Comparison of ENCODE assay signal across 8 mouse cellular contexts in the genomic region with DNA sequence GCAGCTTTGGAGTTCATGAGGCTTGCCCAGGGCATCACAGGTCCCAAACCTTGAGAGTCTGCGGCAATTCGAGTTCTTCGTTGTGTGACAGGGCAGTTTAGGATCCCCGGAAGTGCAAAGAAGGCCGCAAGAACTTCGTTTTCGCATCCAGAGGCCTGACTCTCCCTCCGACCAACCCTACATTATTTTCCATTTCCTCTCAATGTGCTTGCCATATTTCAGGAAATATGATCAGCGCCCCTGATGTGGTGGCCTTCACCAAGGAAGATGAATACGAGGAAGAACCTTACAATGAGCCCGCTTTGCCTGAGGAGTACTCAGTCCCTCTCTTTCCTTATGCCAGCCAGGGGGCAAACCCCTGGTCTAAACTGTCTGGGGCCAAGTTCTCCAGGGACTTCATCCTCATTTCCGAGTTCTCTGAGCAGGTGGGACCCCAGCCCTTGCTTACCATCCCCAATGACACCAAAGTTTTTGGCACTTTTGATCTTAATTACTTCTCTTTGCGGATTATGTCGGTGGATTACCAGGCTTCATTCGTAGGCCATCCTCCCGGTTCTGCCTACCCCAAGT. TPM values are rescaled to one million over a fixed set of nuclear protein-coding genes. Genes with fewer than 3 reads are reported as not detected.
A peak's percentile ranks its signal among the peaks of the same experiment; 100 is the strongest.
DNase-seq lines count a peak whose midpoint lies in the region; ATAC-seq and TF ChIP-seq lines count a peak whose summit lies in the region.

No protein-coding gene starts in this region.

- ATAC-seq in kidney, postnatal 0 days (replicated peaks; ENCODE audit: low FRiP score, low read depth), result no peak
- no peak for ATAC-seq in embryonic facial prominence, embryonic 12.5 days (ENCODE audit: insufficient number of reproducible peaks, insufficient read depth, low FRiP score, low TSS enrichment)
- peak; percentile 6 for ATAC-seq in inflammation-experienced regulatory T-cells, adult 6 months
- no peak for ATAC-seq in midbrain, embryonic 16.5 days

- no peaks in the 10 kb centered on the region for H3K9me3 ChIP-seq in kidney, postnatal 0 days (replicated peaks; ENCODE audit: low read length)
- H3K9me3 ChIP-seq in embryonic facial prominence, embryonic 12.5 days, result no peaks in the 10 kb centered on the region
- no peaks in the 10 kb centered on the region for H3K9me3 ChIP-seq in midbrain, embryonic 16.5 days (replicated peaks; ENCODE audit: control insufficient read depth, low read length, poor library complexity, severe bottlenecking)

- no peak for DNase-seq in kidney, postnatal 0 days (ENCODE audit: low spot score)
- DNase-seq in kidney, postnatal 36 days, result no peak
- no peak for DNase-seq in right cerebral cortex, adult 18-20 months
- DNase-seq in Muller cell, postnatal 12 days (ENCODE audit: inconsistent ontology term), result no peak
- no peak for DNase-seq in spleen, adult 18-20 months

- peak overlapping the region; percentile 93 for H3K4me2 ChIP-seq in kidney, postnatal 0 days (ENCODE audit: low read length)
- H3K4me2 ChIP-seq in embryonic facial prominence, embryonic 12.5 days (replicated peaks), result peak overlapping the region; percentile 88
- peak overlapping the region; percentile 75 for H3K4me2 ChIP-seq in midbrain, embryonic 16.5 days (ENCODE audit: low read length)

- H3K27ac ChIP-seq in kidney, postnatal 0 days, result peak overlapping the region; percentile 93
- H3K27ac ChIP-seq in embryonic facial prominence, embryonic 12.5 days, result peak overlapping the region; percentile 87
- peak overlapping the region; percentile 77 for H3K27ac ChIP-seq in midbrain, embryonic 16.5 days (ENCODE audit: low read length)

- H3K36me3 ChIP-seq in kidney, postnatal 0 days (ENCODE audit: insufficient read depth, low read length), result no peaks in the 10 kb centered on the region
- H3K36me3 ChIP-seq in embryonic facial prominence, embryonic 12.5 days, result peaks cover 35% of the 10 kb centered on the region
- no peaks in the 10 kb centered on the region for H3K36me3 ChIP-seq in midbrain, embryonic 16.5 days (ENCODE audit: control insufficient read depth, insufficient read depth, low read length)

- H3K4me3 ChIP-seq in kidney, postnatal 0 days (replicated peaks; ENCODE audit: low read depth, low read length), result peak overlapping the region; percentile 78
- peak overlapping the region; percentile 81 for H3K4me3 ChIP-seq in embryonic facial prominence, embryonic 12.5 days
- H3K4me3 ChIP-seq in midbrain, embryonic 16.5 days (ENCODE audit: low read depth, low read length), result peak overlapping the region; percentile 70

- H3K27me3 ChIP-seq in kidney, postnatal 0 days (ENCODE audit: insufficient read depth, low read length), result no peaks in the 10 kb centered on the region
- no peaks in the 10 kb centered on the region for H3K27me3 ChIP-seq in embryonic facial prominence, embryonic 12.5 days
- H3K27me3 ChIP-seq in midbrain, embryonic 16.5 days (ENCODE audit: control insufficient read depth, insufficient read depth, low read depth, low read length), result no peaks in the 10 kb centered on the region

- H3K9ac ChIP-seq in kidney, postnatal 0 days (ENCODE audit: low read depth, low read length), result peak overlapping the region; percentile 83
- peak overlapping the region; percentile 81 for H3K9ac ChIP-seq in embryonic facial prominence, embryonic 12.5 days
- H3K9ac ChIP-seq in midbrain, embryonic 16.5 days (ENCODE audit: low read depth, low read length), result peak overlapping the region; percentile 76

- 23% methylated on average over 16 of the region's 16 CpGs for WGBS in kidney, postnatal 0 days
- 25% methylated on average over 16 of the region's 16 CpGs for WGBS in embryonic facial prominence, embryonic 12.5 days
- WGBS in midbrain, embryonic 16.5 days, result 24% methylated on average over 16 of the region's 16 CpGs

- H3K4me1 ChIP-seq in kidney, postnatal 0 days (replicated peaks; ENCODE audit: insufficient read depth, low read length), result peaks cover 51% of the 10 kb centered on the region
- H3K4me1 ChIP-seq in embryonic facial prominence, embryonic 12.5 days, result peaks cover 64% of the 10 kb centered on the region
- peaks cover 71% of the 10 kb centered on the region for H3K4me1 ChIP-seq in midbrain, embryonic 16.5 days (ENCODE audit: control insufficient read depth, insufficient read depth, low read length)

- TF ChIP-seq CTCF in kidney, postnatal 0 days (IDR thresholded peaks at IDR 0.05; ENCODE audit: low read depth), result no peak

RNA-seq across cellular contexts. Expression of gene Smcr8, which starts 0.6 kb away (rescaled TPM):
- 4.0 and 4.1 TPM in 2 replicates for polyA plus RNA-seq in kidney, postnatal 0 days (2015; fragmentation: Nextera tagmentation; extraction: Ambion mirVana)
- 7.2 and 8.0 TPM in 2 replicates for polyA plus RNA-seq in embryonic facial prominence, embryonic 12.5 days (2016; fragmentation: Nextera tagmentation; extraction: Ambion mirVana)
- 1 to 10 TPM; 5.5 to 6.7 (median 6.3) TPM for polyA plus RNA-seq in inflammation-experienced regulatory T-cells, adult 6 months (2017; shearing (Covaris generic))
- polyA plus RNA-seq in midbrain, embryonic 16.5 days (2015; fragmentation: Nextera tagmentation; extraction: Ambion mirVana), result 6.0 and 6.4 TPM in 2 replicates

RNA-seq across cellular contexts. Expression of gene Top3a, which starts 0.7 kb away (rescaled TPM):
- polyA plus RNA-seq in kidney, postnatal 0 days (2015; fragmentation: Nextera tagmentation; extraction: Ambion mirVana), result 8.2 and 10.2 TPM in 2 replicates
- 21.6 and 22.1 TPM in 2 replicates for polyA plus RNA-seq in embryonic facial prominence, embryonic 12.5 days (2016; fragmentation: Nextera tagmentation; extraction: Ambion mirVana)
- polyA plus RNA-seq in inflammation-experienced regulatory T-cells, adult 6 months (2017; shearing (Covaris generic)), result 10 to 100 TPM; 10.6 to 13.8 (median 12.5) TPM
- 8.0 and 8.4 TPM in 2 replicates for polyA plus RNA-seq in midbrain, embryonic 16.5 days (2015; fragmentation: Nextera tagmentation; extraction: Ambion mirVana)

RNA-seq across cellular contexts. Expression of gene Shmt1, which starts 33.6 kb away (rescaled TPM):
- polyA plus RNA-seq in kidney, postnatal 0 days (2015; fragmentation: Nextera tagmentation; extraction: Ambion mirVana), result 53.5 and 56.9 TPM in 2 replicates
- 53.6 and 57.3 TPM in 2 replicates for polyA plus RNA-seq in embryonic facial prominence, embryonic 12.5 days (2016; fragmentation: Nextera tagmentation; extraction: Ambion mirVana)
- 10 to 100 TPM; 13.3 to 16.0 (median 15.6) TPM for polyA plus RNA-seq in inflammation-experienced regulatory T-cells, adult 6 months (2017; shearing (Covaris generic))
- 4.2 and 5.5 TPM in 2 replicates for polyA plus RNA-seq in midbrain, embryonic 16.5 days (2015; fragmentation: Nextera tagmentation; extraction: Ambion mirVana)

RNA-seq across cellular contexts. Expression of gene Mief2, which starts 49.7 kb away (rescaled TPM):
- polyA plus RNA-seq in kidney, postnatal 0 days (2015; fragmentation: Nextera tagmentation; extraction: Ambion mirVana), result 14.1 and 14.5 TPM in 2 replicates
- polyA plus RNA-seq in embryonic facial prominence, embryonic 12.5 days (2016; fragmentation: Nextera tagmentation; extraction: Ambion mirVana), result 19.1 and 19.6 TPM in 2 replicates
- 10 to 100 TPM in 2 of 3 experiments, 1 to 10 TPM in 1; 8.7 to 11.4 (median 10.3) TPM for polyA plus RNA-seq in inflammation-experienced regulatory T-cells, adult 6 months (2017; shearing (Covaris generic))
- 23.6 and 24.6 TPM in 2 replicates for polyA plus RNA-seq in midbrain, embryonic 16.5 days (2015; fragmentation: Nextera tagmentation; extraction: Ambion mirVana)

RNA-seq across cellular contexts. Expression of gene Flii, which starts 50.8 kb away (rescaled TPM):
- polyA plus RNA-seq in kidney, postnatal 0 days (2015; fragmentation: Nextera tagmentation; extraction: Ambion mirVana), result 53.4 and 56.8 TPM in 2 replicates
- 72.9 and 76.2 TPM in 2 replicates for polyA plus RNA-seq in embryonic facial prominence, embryonic 12.5 days (2016; fragmentation: Nextera tagmentation; extraction: Ambion mirVana)
- 10 to 100 TPM; 77.5 to 90.2 (median 77.9) TPM for polyA plus RNA-seq in inflammation-experienced regulatory T-cells, adult 6 months (2017; shearing (Covaris generic))
- 78.5 and 79.2 TPM in 2 replicates for polyA plus RNA-seq in midbrain, embryonic 16.5 days (2015; fragmentation: Nextera tagmentation; extraction: Ambion mirVana)
